Mouse (Mus musculus) heart, adult 2 months (tissue): Measurements from ENCODE around the gene Adamts20.

Experiments
- CTCF ChIP-seq: fragments of 200-600 bp; IDR thresholded peaks from 2 replicates; pipeline ENCODE4 v1.8.1; 2022; ENCODE audit warnings: antibody characterized with exemption, mild to moderate bottlenecking, moderate library complexity
- EP300 ChIP-seq: fragments of 200-500 bp; IDR thresholded peaks from 2 replicates; pipeline ENCODE4 v1.6.1; 2011; ENCODE audit warnings: low read depth, low read length, control low read depth; ENCODE audit not compliant: insufficient read depth
- POLR2A ChIP-seq: fragments of 200-500 bp; IDR thresholded peaks from 2 replicates; pipeline ENCODE4 v1.6.1; 2011; ENCODE audit warnings: mild to moderate bottlenecking, low read depth, low read length, control low read depth; ENCODE audit not compliant: insufficient read depth

DNA sequence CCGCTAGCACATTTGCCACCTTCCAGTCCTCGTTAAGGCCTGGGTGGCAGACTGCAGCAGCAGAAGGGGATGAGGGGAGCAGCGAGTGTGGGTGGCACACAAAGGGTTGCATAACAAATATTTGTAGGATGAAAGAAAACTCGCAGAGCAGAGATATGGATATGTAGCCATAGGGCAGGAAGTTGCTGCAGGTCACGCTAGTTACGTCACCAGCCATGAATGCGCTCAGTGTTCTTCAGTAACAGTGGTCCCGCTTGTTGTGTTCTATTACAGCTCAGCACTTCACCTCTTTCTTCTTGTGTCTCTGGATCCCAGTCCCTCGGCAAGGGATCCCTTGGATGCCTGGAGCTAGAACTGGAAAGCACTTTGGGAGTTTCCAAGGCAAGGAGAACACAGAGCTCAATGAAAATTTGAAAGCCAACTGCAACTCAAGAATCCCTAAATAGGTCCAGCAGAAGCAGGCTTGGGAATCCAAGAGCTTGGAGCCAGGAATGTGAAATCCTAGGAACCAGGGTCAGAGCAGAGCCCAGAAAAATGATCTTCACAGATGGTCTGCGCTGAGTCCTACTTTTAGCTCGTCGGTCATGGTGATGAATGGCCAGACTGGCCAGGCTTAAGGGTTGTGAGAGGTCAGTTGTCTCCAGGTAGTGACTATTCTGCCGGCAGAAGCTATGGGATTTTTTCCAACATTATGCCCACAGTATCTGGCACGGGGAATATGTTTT is 34.4 kb downstream of the Adamts20 start:
- TF ChIP-seq CTCF (no peak), EP300 (no peak), POLR2A (no peak)
